Mouse (Mus musculus) ES-Bruce4 (cell line): ENCODE measurements around the gene Apoa5.

Experiments used
- CTCF ChIP-seq: IDR thresholded peaks from one replicate; pipeline ENCODE4 v1.8.1; 2011; ENCODE audit warnings: low read depth, low read length
- EP300 ChIP-seq: IDR thresholded peaks from 2 replicates; pipeline ENCODE4 v1.6.1; 2011; ENCODE audit warnings: low read depth, low read length; ENCODE audit not compliant: insufficient read depth
- POLR2A ChIP-seq: IDR thresholded peaks from one replicate; pipeline ENCODE4 v1.8.1; 2011; ENCODE audit warnings: low read length; ENCODE audit not compliant: insufficient read depth

- TF ChIP-seq POLR2A, result no peak
- no peak for TF ChIP-seq CTCF
- no peak for TF ChIP-seq EP300
Observed at GRCm38 (mm10) chr9:46272677-46273454, 4.4 kb downstream of the Apoa5 start, which contains the start of gene Zpr1.
